Mouse (Mus musculus) neural tube, embryonic 14.5 days (tissue): ENCODE results near the gene Rptor. TPM values are rescaled to one million over a fixed set of nuclear protein-coding genes. Genes with fewer than 3 reads are reported as not detected.
A peak's percentile ranks its signal among the peaks of the same experiment; 100 is the strongest.
"Not testable (repeated sequence)": the region's sequence is repeated elsewhere in the genome, so short reads cannot be mapped to it uniquely, and the experiment has no call there.

Source experiments
- ATAC-seq: fragments of 200-750 bp; cut with Nextera tagmentation; 2 replicates; pipeline ENCODE4 v1.8.0; 2017; ENCODE audit warnings: low read depth, mild to moderate bottlenecking, moderate TSS enrichment, moderate library complexity
- H3K27ac ChIP-seq: fragments of 300-500 bp; sonication (generic); 2 replicates; pipeline ENCODE4 v1.5.1; 2014; ENCODE audit warnings: low read depth, mild to moderate bottlenecking, control low read depth, low read length, moderate library complexity, mixed read lengths
- H3K27me3 ChIP-seq: fragments of 300-500 bp; sonication (generic); 2 replicates; pipeline ENCODE4 v1.6.1; 2014; ENCODE audit warnings: low read length; ENCODE audit not compliant: control insufficient read depth, insufficient read depth
- H3K36me3 ChIP-seq: fragments of 300-500 bp; sonication (generic); 2 replicates; pipeline ENCODE4 v1.6.1; 2014; ENCODE audit warnings: low read length, mixed read lengths; ENCODE audit not compliant: control insufficient read depth, insufficient read depth
- H3K4me1 ChIP-seq: fragments of 300-500 bp; sonication (generic); 2 replicates; pipeline ENCODE4 v1.6.1; 2014; ENCODE audit warnings: low read length; ENCODE audit not compliant: control insufficient read depth, insufficient read depth
- H3K4me2 ChIP-seq: fragments of 300-500 bp; sonication (generic); 2 replicates; pipeline ENCODE4 v1.6.1; 2014; ENCODE audit warnings: mild to moderate bottlenecking, low read depth, low read length, control low read depth
- H3K4me3 ChIP-seq: fragments of 300-500 bp; sonication (generic); 2 replicates; pipeline ENCODE4 v1.5.1; 2014; ENCODE audit warnings: low read depth, low read length, control low read depth, mixed read lengths
- H3K9ac ChIP-seq: fragments of 300-500 bp; sonication (generic); replicated peaks from 2 replicates; pipeline ENCODE4 v1.6.1; 2014; ENCODE audit warnings: low read depth, mild to moderate bottlenecking, control low read depth, low read length, mixed read lengths
- H3K9me3 ChIP-seq: fragments of 300-500 bp; sonication (generic); 2 replicates; pipeline ENCODE4 v1.6.1; 2016; ENCODE audit warnings: low read length; ENCODE audit not compliant: control insufficient read depth
- WGBS: fragments of 180-500 bp; shearing (Covaris S2); extraction: QIAGEN DNeasy Blood & Tissue Kit; methylation state at CpG from one replicate; pipeline ENCODE4 v1.1.7; 2014; 5-methylcytosine and 5-hydroxymethylcytosine counted together
- polyA plus RNA-seq: library from polyadenylated mRNA; unstranded; fragments of >200 nt; fragmentation: Nextera tagmentation; extraction: Ambion mirVana; gene quantifications from 2 replicates; pipeline ENCODE4 v1.2.1, GENCODE M21; 2014

Rptor gene
- polyA plus RNA-seq, 1 experiment from 2014 or later = 13.4 TPM

DNA sequence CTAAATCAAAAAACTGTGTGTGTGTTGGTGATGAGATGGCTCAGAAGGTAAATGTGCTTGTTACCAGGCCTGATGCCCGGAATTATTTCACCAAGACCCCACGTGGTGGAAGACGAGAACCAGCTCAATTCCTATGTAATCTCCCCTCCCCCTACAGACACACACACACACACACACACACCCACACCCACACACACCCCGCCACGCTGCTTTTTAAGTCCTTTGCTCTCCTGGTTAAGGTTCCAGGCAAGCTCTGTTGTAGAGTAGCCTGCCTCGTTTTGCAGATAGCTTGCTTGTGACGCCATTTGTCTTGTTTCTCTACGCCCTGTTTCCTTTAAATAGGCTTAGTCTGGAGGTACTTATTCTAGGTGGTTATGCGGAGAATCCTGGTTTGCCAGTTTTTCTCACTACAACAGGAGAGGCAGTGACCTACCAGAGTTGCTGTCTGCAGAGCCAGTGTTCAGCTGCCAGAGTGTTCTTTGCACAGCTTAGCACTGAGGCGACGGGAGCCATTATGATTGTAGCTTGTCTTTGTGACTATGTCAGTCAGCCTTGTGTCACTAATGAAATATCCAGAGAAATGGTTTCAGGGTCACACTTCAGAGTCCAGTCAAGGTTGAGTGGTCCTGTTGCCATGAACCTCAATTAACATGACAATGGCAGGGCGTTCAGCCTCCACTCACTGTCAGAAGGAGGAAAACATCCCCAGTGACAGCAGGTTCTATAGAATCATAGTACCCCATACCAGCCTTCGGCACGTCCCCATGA, 42.1 kb downstream of the Rptor start:
- Histone ChIP-seq H3K36me3 (no peaks in the 10 kb centered on the region), H3K9ac (no peak overlapping the region), H3K27ac (peak overlapping the region; percentile 52; the same call in 1 of the 2 replicates), H3K9me3 (no peaks in the 10 kb centered on the region), H3K4me1 (0 out of 2 replicates have a peak, but pooled peaks cover 4% of the 10 kb centered on the region), H3K27me3 (no peaks in the 10 kb centered on the region), H3K4me2 (no peak overlapping the region), H3K4me3 (no peak overlapping the region)
- ATAC-seq = no peak
- 42% methylated on average over 14 of the region's 14 CpGs for WGBS

- Histone ChIP-seq H3K4me2 (no peak overlapping the region), H3K9me3 (no peaks in the 10 kb centered on the region), H3K27me3 (no peaks in the 10 kb centered on the region), H3K36me3 (no peaks in the 10 kb centered on the region), H3K4me1 (no peaks in the 10 kb centered on the region), H3K27ac (no peak overlapping the region), H3K9ac (no peak overlapping the region), H3K4me3 (no peak overlapping the region)
- no peak for ATAC-seq
Observed at GRCm38 (mm10) chr11:119650456-119650855, 47.8 kb downstream of the Rptor start.

GRCm38 (mm10) chr11:119653336-119653735, 50.6 kb downstream of the Rptor start:
- Histone ChIP-seq H3K4me3 (no peak overlapping the region), H3K9me3 (no peaks in the 10 kb centered on the region), H3K4me1 (no peaks in the 10 kb centered on the region), H3K4me2 (no peak overlapping the region), H3K9ac (no peak overlapping the region), H3K27me3 (no peaks in the 10 kb centered on the region), H3K36me3 (no peaks in the 10 kb centered on the region), H3K27ac (no peak overlapping the region)
- 83% methylated on average over 9 of the region's 9 CpGs for WGBS
- no peak for ATAC-seq

DNA sequence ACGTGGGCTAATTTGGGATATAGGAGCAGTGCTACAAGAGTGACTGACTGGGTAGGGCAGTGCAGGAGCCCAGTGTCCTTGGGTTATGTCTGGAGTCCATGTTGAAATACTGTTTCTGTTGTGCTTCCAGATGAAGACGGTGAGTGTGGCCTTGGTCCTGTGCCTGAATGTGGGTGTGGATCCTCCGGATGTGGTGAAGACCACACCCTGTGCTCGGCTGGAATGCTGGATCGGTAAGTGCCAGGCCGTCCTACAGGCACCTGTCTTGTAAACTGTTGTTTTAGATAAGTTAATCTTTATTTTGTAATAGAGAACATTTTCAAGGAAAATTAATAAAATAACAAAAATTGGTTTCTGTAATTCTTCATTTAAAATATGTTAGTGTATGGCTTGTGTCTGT, 54.8 kb downstream of the Rptor start:
- no peaks in the 10 kb centered on the region for H3K4me1 ChIP-seq
- H3K4me3 ChIP-seq = no peak overlapping the region
- H3K4me2 ChIP-seq = no peak overlapping the region
- no peaks in the 10 kb centered on the region for H3K27me3 ChIP-seq
- H3K9ac ChIP-seq = no peak overlapping the region
- H3K9me3 ChIP-seq = no peaks in the 10 kb centered on the region
- ATAC-seq = no peak
- H3K36me3 ChIP-seq = no peaks in the 10 kb centered on the region
- WGBS = 87% methylated on average over 6 of the region's 6 CpGs
- no peak overlapping the region for H3K27ac ChIP-seq

GRCm38 (mm10) chr11:119659296-119659695, 56.6 kb downstream of the Rptor start:
- Histone ChIP-seq H3K4me3 (no peak overlapping the region), H3K36me3 (no peaks in the 10 kb centered on the region), H3K4me2 (no peak overlapping the region), H3K27ac (no peak overlapping the region), H3K9me3 (no peaks in the 10 kb centered on the region), H3K27me3 (no peaks in the 10 kb centered on the region), H3K9ac (no peak overlapping the region), H3K4me1 (peaks cover 16% of the 10 kb centered on the region)
- ATAC-seq = no peak
- 92% methylated on average over 3 of the region's 3 CpGs for WGBS

- H3K9ac ChIP-seq, H3K4me2 ChIP-seq, H3K36me3 ChIP-seq, H3K27me3 ChIP-seq, ATAC-seq, H3K27ac ChIP-seq, H3K9me3 ChIP-seq, H3K4me3 ChIP-seq: not testable (repeated sequence)
- 42% methylated on average over 3 of the region's 4 CpGs for WGBS
- H3K4me1 ChIP-seq = peaks cover 20% of the 10 kb centered on the region
Observed at GRCm38 (mm10) chr11:119661479-119661878, 58.8 kb downstream of the Rptor start.

DNA sequence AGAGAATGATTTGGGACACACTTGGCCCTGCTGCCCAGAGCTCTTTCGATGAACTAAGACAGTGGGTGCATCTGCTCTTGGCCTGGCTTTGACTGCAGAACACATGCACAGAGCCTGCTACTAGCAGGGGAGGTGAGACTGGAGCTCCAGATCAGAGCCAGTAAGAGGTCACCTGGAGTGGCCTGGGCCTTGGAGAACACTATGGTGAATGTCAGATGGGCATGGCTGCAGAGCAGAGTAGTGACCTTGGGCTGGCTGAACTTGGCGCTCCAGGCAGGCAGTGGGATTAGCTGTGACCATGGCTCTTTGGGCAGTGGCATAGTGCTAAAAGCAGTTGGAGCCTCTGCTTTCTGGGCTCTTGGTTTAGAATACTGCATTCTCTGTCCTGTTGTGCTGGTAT, 61.2 kb downstream of the Rptor start:
- 80% methylated on average over 2 of the region's 2 CpGs for WGBS
- no peak overlapping the region for H3K4me2 ChIP-seq
- H3K27me3 ChIP-seq = no peaks in the 10 kb centered on the region
- no peaks in the 10 kb centered on the region for H3K9me3 ChIP-seq
- H3K4me1 ChIP-seq = peaks cover 21% of the 10 kb centered on the region
- H3K4me3 ChIP-seq = no peak overlapping the region
- peak overlapping the region; percentile 29; the same call in 1 of the 2 replicates for H3K27ac ChIP-seq
- no peak for ATAC-seq
- H3K36me3 ChIP-seq = no peaks in the 10 kb centered on the region
- no peak overlapping the region for H3K9ac ChIP-seq

DNA sequence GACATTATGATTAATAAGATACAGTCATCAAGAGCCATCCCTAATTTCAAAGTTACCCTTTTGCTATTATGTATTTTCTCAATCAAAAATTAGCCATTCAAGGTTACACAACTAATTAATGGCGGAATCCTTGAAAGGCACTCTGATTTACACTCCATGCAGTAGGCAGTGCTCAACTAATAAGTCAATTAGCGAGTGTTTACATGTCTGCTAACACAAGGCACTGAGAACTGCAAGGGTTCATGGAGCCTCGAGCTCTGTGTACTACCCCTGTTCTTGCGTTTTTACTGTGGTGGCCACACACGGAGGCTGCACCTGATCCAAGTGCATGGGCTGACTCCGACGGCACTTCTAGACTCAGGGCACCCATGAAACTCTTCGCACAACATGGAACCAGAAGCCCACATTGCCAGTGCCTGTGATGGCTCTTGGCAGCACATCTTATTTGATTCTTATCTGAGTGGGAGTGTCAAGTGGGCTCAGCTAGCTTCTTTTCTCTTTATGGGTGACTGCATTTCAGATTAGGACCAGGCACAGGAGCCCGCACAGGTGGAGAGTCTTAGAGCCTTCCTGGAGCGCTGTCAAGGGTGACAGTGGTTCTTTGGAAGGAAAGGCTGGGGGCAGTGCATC, 62.1 kb downstream of the Rptor start:
- no peak overlapping the region for H3K4me2 ChIP-seq
- H3K4me3 ChIP-seq = no peak overlapping the region
- 76% methylated on average over 10 of the region's 10 CpGs for WGBS
- no peaks in the 10 kb centered on the region for H3K27me3 ChIP-seq
- H3K36me3 ChIP-seq = no peaks in the 10 kb centered on the region
- H3K4me1 ChIP-seq = peaks cover 21% of the 10 kb centered on the region
- no peak for ATAC-seq
- H3K9me3 ChIP-seq = no peaks in the 10 kb centered on the region
- H3K9ac ChIP-seq = no peak overlapping the region
- no peak overlapping the region; the same call in 1 of the 2 replicates for H3K27ac ChIP-seq

DNA sequence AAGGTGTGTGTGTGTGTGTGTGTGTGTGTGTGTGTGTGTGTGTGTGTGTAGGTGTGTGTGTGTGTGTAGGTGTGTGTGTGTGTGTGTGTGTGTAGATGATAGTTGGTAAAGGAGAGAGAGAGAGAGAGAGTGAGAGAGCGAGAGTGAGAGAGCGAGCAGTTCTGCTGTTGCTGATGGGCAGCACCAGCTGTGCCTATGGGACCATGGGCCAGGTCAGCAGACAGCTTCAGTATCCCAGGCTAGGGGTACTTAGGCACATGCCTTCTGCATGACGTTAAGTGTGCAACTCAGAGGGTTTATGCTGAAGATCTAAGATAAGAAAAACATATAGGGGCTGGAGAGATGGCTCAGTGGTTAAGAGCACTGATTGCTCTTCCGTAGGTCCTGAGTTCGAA, 62.6 kb downstream of the Rptor start:
- H3K27ac ChIP-seq = no peak overlapping the region
- no peaks in the 10 kb centered on the region for H3K9me3 ChIP-seq
- no peak for ATAC-seq
- H3K4me2 ChIP-seq = no peak overlapping the region
- H3K9ac ChIP-seq = no peak overlapping the region
- H3K36me3 ChIP-seq = no peaks in the 10 kb centered on the region
- WGBS = 94% methylated on average over 5 of the region's 5 CpGs
- no peak overlapping the region for H3K4me3 ChIP-seq
- H3K4me1 ChIP-seq = peaks cover 21% of the 10 kb centered on the region
- H3K27me3 ChIP-seq = no peaks in the 10 kb centered on the region
